Comparison of ENCODE assay signal across 19 mouse cellular contexts in genomic region chr15:68656722-68657121, GRCm38 (mm10).
"Had no signal": no experiment of that assay in that cellular context is flagged by ENCODE, and none has a peak within 500 bp of the region (broad histone marks: within the 10 kb centered on the region; RNA-seq: fewer than 3 reads in every experiment).

No protein-coding gene starts in this region.

- H3K9me3 ChIP-seq: limb, embryonic 15.5 days; midbrain, embryonic 12.5 days; neural tube, embryonic 13.5 days; stomach, embryonic 15.5 days had no signal

- DNase-seq: kidney, adult 18-20 months; kidney, postnatal 10 days; layer of hippocampus, adult 9-11 months; liver, postnatal 0 days; lung, embryonic 14.5 days; retina, postnatal 1 day; right cerebral cortex, postnatal 25 days; spleen, adult 18-20 months; thymus, postnatal 25 days had no signal

- ATAC-seq: liver, postnatal 0 days; lung, postnatal 0 days had no signal

- H3K36me3 ChIP-seq: limb, embryonic 15.5 days; midbrain, embryonic 12.5 days; neural tube, embryonic 13.5 days; stomach, embryonic 15.5 days had no signal

- H3K4me3 ChIP-seq: layer of hippocampus, adult 2 months; limb, embryonic 15.5 days; midbrain, embryonic 12.5 days; myocyte; neural tube, embryonic 13.5 days; stomach, embryonic 15.5 days had no signal

- H3K27ac ChIP-seq: layer of hippocampus, adult 2 months; limb, embryonic 15.5 days; liver, embryonic 14.5 days; macrophage; midbrain, embryonic 12.5 days; neural tube, embryonic 13.5 days; stomach, embryonic 15.5 days had no signal

- H3K4me2 ChIP-seq: limb, embryonic 15.5 days; liver, embryonic 11.5 days; lung, embryonic 14.5 days; midbrain, embryonic 12.5 days; neural tube, embryonic 13.5 days; stomach, embryonic 15.5 days had no signal

- H3K4me1 ChIP-seq: limb, embryonic 15.5 days; midbrain, embryonic 12.5 days; neural tube, embryonic 13.5 days; stomach, embryonic 15.5 days had no signal

- H3K9ac ChIP-seq: limb, embryonic 15.5 days; liver, embryonic 14.5 days; liver, postnatal 0 days; lung, embryonic 14.5 days; midbrain, embryonic 12.5 days; neural tube, embryonic 13.5 days; stomach, embryonic 15.5 days had no signal

- H3K27me3 ChIP-seq: limb, embryonic 15.5 days; midbrain, embryonic 12.5 days; neural tube, embryonic 13.5 days; stomach, embryonic 15.5 days had no signal
